Mouse (Mus musculus): Measurements from ENCODE around the gene Skp2.

- TF ChIP-seq HCFC1 (IDR thresholded peaks at IDR 0.05; ENCODE audit: borderline replicate concordance, insufficient read depth, low read length) (no peak), MAFK (IDR thresholded peaks at IDR 0.05; ENCODE audit: insufficient read depth, low read depth, low read length) (no peak)
Observed at GRCm38 (mm10) chr15:9070353-9070752, 84.9 kb downstream of the Skp2 start.
